Mouse (Mus musculus): ENCODE results near the gene Sh3bp5l.
"Not testable (repeated sequence)": the region's sequence is repeated elsewhere in the genome, so short reads cannot be mapped to it uniquely, and the experiment has no call there.

Sh3bp5l gene

DNA sequence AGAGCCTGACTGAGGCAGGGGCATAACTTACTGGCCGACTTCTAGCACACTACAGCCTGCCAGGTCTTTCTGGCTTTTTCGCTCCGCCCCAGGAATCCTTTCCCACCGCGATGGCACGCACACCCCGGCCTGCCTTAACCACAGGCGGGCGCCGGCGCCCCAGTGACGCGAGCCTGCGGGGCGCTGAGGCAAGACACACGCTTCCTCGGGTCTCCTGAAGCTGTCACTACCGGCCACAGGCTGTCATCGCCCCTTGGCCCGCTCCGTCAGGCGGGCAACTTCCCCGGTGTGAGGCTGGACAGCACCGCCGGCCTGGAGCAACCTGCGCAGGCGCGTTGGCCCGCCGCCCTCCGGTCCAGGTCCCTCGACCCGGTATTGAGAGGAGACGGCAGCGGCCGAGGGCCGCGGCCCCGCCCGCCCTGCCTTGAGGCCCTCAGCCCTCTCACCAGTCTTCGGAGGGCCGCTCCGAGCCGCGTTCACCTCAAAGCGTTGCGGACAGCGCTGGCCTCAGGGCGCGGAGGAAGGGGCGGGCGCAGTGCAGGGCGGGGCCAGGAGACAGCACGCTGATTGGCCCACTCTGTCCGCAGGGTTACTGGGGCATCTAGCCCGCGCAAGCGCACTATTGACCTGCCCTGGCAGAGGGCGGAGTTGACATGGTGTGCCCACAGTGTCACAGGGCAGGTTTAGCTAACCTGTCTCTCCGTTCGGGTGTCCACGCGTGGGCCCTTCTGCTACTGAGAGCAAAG is 7.5 kb upstream of the Sh3bp5l start:
- DNase-seq (ENCODE audit: low read depth) = peak; percentile 85

DNA sequence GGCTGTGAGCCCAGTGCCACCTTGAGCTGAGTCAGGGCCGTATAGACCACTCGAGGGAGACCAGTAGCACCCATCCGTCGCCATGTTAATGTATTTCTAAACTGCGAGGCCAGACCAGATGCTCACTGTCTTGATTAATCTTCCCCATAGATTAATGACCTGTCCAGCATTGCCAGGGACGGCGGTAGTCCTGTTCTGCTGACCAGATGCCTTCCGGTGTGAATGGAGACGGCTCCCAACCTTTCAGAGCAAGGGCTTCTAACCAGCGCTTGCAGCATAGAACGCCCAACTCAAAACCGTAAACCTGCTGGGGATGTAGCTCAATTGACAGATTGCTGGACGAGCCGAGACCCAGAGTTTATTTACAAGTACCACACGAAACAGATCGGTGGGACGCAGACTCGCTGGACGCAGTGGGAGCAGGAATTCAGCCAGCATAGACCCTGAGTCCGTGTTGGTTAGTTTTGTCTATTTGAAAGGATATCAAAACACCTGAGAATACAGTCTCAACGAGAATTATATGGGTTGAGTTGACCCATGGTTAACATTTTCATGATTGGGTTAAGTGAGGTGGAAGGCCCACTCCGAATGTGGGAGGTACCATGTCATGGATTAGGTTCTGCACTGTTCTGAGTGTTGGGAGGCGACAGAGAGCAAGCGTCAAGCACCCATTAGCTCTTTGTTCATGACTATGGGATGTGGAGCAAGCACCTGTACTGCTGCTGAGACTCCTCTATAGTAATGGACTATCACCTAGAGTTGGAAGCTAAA is 6.8 kb upstream of the Sh3bp5l start:
- no peak for DNase-seq (ENCODE audit: low read depth)

GRCm38 (mm10) chr11:58324614-58325229 is 5.8 kb upstream of the Sh3bp5l start:
- DNase-seq (ENCODE audit: low read depth) = no peak

DNA sequence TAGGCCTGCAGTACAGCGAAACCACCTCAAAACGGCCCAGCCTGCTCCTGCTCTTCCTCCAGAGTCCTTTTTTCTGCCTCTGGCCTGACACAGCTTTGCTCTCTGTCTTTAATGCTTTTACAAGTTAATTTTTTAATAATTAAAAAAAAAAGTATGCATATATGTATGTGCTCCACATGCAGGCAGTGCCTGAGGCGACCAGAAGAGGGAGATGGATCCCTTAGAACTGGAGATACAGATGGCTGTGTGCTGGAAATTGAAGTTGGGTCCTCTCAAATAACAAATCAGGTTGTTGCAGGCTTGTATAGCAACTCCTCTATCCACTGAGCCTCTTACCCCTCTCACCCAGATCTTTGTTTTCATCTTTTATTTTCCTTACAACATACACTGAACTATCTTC is 3.7 kb upstream of the Sh3bp5l start:
- DNase-seq (ENCODE audit: low read depth) = no peak

DNA sequence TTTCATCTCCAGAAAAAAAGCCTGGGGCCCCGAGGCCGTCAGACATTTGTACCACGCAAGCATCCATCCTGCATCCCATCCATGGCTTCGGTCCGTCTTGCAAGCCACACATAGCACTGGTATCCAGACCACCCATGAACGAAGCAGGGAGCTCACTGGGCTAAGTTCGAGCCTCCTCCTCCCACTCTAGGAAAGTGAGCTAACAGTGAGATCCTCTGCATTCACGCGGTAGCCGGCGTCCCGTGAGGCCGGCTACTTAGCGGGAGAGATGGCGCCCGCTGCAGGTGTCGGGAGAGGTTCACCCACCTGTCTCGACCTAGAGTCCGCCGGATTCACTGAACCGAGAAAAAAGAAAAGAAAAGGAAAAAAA is 633 bp upstream of the Sh3bp5l start:
- no peak for DNase-seq (ENCODE audit: low read depth)

- no peak for DNase-seq (ENCODE audit: low read depth)
Observed at GRCm38 (mm10) chr11:58331149-58331495, 598 bp downstream of the Sh3bp5l start.

DNA sequence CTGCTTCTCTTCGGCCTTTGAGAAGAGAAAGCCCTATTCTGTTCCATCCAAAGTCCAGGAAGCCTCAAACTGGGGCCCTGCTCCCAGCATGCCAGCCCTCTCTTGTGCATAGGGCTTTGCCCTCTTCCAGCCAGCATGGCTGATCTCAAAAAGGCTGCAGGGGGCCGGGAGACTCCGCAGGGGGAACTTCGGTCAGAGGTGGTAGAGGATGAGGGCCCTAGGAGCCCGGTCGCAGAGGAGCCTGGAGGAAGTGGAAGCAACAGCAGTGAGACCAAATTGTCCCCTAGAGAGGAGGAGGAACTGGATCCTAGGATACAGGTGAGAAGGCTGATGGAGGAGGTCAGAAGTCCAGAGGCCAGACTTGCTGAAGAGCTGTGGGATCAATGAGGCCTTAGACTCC is 1.0 kb downstream of the Sh3bp5l start:
- DNase-seq (ENCODE audit: low read depth) = no peak

GRCm38 (mm10) chr11:58334746-58335145 is 4.2 kb downstream of the Sh3bp5l start:
- DNase-seq (ENCODE audit: low read depth) = peak; percentile 57

- no peak for DNase-seq (ENCODE audit: low read depth)
Observed at GRCm38 (mm10) chr11:58346745-58347144, 16.2 kb downstream of the Sh3bp5l start.

- DNase-seq (ENCODE audit: low read depth) = no peak
Observed at GRCm38 (mm10) chr11:58350628-58351027, 20.1 kb downstream of the Sh3bp5l start.

DNA sequence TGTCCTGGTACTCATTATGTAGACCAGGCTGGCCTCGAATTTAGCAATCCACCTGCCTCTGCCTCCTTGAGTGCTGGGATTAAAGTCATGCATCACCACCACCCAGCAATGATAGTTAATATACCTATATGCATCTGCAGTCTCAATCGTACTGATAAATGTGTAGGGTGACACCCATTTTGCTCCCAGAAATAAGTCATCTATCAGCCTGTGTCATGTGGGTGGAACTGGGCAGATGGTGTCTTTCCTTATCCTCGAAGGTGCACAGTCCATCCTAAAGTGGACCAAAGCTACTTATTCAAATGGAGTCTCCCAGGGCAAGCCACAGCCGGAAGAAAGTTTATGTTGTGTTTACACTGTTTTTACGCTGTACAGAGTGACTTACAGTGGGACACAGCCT is 20.7 kb downstream of the Sh3bp5l start:
- no peak for DNase-seq (ENCODE audit: low read depth)

DNA sequence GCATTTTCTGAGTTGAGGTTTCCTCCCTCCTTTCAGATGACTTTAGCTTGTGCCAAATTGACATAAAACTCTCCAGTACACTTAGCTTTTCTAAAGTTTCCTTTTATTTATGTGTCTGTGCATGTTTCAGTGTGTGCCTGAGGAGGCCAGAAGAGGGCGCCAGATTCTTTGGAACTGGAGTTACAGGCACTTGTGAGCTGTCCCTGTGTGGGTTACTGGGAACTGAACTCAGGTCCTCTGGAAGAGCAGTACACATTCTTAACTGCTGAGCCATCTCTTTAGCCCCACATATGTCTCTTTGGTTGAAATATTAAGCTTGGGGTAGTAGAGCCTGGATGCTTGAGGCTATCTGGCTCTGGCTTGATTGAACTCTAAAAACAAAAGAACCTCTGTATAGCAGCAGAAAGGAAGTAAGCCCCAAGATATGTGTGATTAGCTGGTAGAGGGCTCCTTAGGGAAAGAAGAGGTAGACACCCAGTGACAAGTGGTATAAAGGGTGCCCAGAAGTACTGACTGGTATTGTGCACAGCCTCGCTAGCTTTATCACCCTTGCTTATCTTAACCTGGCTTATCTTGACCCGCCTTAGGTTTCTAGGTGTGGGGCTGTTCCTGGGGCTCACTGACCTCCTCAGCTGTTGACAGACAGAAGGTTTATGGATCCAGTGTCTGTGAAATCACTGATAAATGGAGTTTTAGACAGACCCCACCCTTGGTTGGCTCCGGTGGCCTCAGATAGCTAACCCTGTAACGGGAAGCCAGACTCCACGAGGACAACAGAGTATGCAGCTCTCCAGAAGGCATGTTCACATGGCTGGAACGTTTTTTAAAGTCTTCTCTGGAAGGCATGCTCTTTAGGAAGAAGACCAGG is 22.4 kb downstream of the Sh3bp5l start:
- DNase-seq (ENCODE audit: low read depth) = peak; percentile 2

DNA sequence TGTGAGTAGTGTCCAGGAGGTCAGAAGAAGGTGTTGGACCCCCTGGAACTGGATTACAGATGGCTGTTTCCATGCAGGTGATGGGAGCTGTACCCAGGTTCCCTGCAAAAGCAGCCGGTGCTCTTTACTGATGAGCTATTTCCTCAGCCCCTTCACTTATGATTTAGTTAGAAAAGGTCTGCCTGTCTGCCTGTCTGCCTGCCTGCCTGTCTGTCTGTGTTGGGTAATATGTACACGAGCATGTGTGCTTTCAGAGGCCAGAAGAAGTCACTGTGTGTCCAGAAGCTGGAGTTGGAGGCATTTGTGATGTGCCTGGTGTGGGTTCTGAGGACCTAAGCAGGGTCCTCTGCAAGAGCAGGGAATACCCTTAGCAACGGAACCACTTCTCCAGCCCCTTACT is 23.2 kb downstream of the Sh3bp5l start:
- DNase-seq (ENCODE audit: low read depth) = no peak

DNA sequence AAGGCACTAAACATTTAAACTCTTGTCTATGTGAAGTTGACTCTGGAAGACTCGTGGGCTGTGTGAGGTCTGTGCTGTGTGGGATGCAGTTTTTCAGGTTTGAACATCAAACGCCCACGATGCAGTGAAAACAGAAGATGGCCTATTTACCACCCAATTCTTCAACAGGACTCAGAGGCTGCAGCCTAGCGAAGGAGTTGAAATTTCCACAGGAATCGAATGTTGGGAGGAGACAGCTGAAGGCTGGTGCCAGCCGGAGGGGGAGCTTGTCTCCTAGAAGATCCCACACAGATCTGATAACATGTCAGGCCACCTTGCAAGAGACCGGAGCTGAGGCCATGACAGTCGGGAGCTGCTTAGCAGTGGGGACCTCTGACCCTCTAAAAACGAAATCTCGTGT is 24.0 kb downstream of the Sh3bp5l start:
- no peak for DNase-seq (ENCODE audit: low read depth)

GRCm38 (mm10) chr11:58354927-58355326 is 24.4 kb downstream of the Sh3bp5l start:
- DNase-seq (ENCODE audit: low read depth) = no peak

- DNase-seq (ENCODE audit: low read depth) = no peak
Observed at GRCm38 (mm10) chr11:58357042-58357441, 26.5 kb downstream of the Sh3bp5l start.

- DNase-seq (ENCODE audit: low read depth) = no peak
Observed at GRCm38 (mm10) chr11:58357844-58358534, 27.5 kb downstream of the Sh3bp5l start.

GRCm38 (mm10) chr11:58362562-58362961 is 32.0 kb downstream of the Sh3bp5l start:
- not testable (repeated sequence) for DNase-seq (ENCODE audit: low read depth)

GRCm38 (mm10) chr11:58364454-58364853 is 33.9 kb downstream of the Sh3bp5l start:
- no peak for DNase-seq (ENCODE audit: low read depth)

DNA sequence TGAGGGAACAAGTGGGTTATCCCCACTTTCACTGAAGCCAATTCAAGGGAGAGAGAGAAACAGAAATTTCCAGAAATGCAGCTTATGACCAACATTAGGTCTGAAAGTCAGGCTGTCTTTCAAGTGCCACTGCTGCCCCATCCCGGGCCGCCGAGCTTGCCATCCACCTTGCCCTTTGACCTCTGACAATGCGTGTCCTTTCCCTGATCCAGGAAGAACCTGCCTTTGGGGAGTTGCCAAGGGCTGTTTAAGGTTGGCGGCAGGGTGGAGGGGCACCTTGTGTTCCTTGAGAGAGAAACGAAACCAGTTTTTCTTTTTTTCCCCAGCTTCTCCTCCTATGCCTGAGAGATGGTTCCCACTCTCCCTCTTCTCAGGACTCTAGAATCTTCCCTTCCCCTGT is 35.7 kb downstream of the Sh3bp5l start:
- DNase-seq (ENCODE audit: low read depth) = not testable (repeated sequence)

DNA sequence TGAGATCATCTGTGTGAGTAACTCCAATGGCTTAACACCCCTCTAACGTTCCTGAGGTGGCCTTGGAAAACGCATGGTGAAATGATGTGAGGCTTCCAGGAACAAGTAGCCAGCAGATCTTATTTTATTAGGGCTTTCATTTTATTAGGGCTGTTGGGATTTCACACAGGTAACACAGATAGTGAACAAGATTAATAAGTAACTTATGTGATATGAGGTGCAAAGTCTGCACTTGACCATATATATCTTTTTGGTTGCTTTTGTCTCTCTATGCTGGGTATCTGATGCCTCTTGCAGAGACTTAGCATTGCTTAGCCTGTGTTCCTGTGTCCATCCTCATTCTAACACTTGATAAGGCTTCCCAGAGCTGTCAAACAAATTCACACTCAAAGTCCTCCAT is 46.7 kb downstream of the Sh3bp5l start:
- DNase-seq (ENCODE audit: low read depth) = no peak

DNA sequence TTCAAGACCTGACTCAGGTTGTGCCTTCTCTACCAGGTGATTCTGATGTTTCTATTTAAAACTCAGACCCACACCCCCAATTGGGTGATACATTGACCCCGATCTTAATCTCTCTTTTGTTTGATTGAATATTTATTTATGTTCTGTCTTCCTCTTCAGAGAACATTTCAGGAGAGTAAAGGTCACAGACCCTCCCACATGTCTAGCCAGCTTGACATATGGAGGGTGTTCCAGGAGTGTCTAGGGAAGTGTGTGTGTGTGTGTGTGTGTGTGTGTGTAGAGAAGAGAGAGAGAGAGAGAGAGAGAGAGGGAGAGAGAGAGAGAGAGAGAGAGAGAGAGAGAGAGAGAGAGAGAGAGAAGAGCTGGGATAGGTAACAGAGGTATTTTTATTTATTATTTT is 47.2 kb downstream of the Sh3bp5l start:
- DNase-seq (ENCODE audit: low read depth) = no peak
